Mouse (Mus musculus) spleen, adult 12 weeks (tissue): ENCODE data around the gene Slc47a2.

ENCODE experiments used
- DNase-seq: peaks from one replicate; pipeline ENCODE4 v3.0.0; 2022; ENCODE audit warnings: low spot score

Gene Slc47a2

GRCm38 (mm10) chr11:61342505-61343420 lies at the start of gene Slc47a2:
Slc47a2 (minus strand) TSS chr11:61342860.
- no peak for DNase-seq

DNA sequence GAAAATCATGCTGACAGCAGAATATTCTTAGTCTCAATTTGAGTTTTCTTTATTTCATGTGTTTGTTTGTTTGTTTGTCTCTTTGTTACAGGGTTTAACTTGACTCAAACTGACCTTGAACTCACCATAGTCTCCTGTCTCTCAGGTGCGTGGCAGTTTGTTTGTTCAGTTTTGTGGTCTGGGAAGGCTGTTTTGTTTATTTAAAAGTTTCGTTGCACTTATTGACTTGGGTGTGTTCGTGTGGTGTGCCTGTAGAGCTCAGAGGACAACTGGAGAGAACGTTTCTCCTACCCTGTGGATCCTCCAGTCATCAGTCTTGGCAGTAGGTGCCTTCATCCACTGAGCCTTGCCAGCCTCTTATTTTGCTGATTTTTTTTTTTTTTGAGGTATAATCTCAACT lies 46.3 kb upstream of the Slc47a2 start:
- no peak for DNase-seq

GRCm38 (mm10) chr11:61388012-61388411 lies 45.4 kb upstream of the Slc47a2 start:
- DNase-seq, result no peak

DNA sequence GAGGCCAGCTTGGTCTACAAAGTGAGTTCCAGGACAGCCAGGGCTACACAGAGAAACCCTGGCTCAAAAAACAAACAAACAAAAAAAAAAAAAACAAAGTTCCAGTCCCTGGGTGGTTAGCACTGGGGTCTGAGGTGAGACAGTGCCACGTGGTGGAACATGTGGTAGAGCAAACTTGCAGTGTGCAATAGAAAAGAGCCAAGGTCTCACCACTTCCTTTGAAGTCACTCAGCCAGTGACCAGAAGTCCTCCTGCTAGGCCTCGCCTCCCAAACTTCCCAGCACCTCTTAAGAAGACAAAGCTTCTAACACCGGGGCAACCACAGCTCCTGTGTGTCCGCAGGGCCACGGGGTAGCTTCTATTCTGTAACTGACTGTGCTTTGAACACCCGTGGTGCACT lies 44.6 kb upstream of the Slc47a2 start:
- no peak for DNase-seq

GRCm38 (mm10) chr11:61385725-61386124 lies 43.1 kb upstream of the Slc47a2 start:
- no peak for DNase-seq

GRCm38 (mm10) chr11:61381272-61381671 lies 38.6 kb upstream of the Slc47a2 start:
- no peak for DNase-seq

DNA sequence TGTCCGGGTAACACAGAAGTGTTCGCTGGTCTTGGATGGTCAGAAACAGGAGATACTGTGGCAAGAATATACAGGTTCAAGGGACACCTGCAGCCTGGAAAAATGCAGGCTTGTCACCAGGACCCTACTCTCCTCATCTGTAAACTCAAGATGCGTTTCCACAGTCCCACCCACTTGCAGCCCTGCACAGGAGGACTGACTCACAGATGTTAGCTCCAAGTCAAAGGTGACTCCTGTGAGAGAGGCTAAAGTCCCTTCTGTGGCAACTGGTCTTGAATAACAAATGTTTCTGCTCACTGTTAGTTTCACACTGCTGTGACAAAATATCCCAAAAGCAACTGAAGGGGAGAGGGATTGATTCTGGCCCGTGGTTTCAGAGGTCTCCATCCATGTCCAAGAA lies 36.0 kb upstream of the Slc47a2 start:
- no peak for DNase-seq

DNA sequence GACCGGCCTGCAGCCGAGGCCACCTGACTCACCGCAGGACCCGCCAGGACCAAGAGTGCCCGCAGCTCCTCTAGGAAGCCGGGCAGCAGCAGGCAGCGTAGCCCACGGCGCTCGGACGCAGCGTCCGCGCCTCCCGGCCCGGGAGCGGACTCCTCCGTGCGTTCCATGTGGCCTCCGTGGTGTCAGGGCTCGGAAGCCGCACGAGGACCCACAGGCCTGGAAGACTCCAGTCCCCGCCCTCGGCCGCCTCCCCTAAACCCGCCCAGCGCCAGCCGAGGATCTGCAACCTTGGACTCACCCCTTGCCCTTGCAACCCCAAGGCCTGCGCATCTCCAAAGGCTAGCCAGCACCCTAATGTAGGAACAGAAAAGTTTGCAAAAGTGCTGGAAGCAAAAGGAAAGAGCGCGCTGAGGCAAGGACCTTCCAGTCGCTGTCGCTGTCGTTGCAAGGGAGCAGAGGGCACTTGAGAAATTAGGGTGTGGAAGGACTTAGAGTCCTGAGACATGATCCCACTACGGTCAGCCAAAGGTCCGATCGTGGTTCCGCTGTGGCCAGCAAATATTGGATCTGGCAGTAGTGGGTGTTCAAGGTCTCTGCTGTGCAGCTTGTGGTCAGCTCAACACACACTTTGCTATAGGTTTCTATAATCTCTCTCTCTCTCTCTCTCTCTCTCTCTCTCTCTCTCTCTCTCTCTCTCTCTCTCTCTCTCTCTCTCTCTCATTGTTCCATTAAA lies 35.4 kb upstream of the Slc47a2 start, which contains the start of gene Slc47a1:
Gene Slc47a1 (minus strand): TSS at position 465 of the 733 bp plus-strand sequence.
- DNase-seq, result no peak

DNA sequence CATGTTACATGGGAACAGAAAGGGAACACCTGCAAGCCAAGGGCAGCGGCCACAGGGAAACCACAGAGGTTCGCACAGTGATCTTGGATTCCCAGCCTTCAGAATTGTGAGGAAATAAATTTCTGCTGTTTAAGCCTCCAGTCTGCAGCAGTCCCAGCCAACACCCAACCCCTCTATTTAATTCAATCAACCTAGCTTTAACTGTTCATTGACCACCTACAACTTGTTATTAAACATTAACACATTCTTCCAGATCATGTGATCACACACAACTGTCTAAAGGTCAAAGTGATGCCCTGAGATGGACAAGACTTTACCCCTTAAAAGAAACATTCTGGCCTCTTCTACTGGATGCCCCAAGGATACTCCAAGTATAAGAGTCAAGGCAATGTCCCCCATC lies 26.0 kb upstream of the Slc47a2 start:
- DNase-seq, result no peak

DNA sequence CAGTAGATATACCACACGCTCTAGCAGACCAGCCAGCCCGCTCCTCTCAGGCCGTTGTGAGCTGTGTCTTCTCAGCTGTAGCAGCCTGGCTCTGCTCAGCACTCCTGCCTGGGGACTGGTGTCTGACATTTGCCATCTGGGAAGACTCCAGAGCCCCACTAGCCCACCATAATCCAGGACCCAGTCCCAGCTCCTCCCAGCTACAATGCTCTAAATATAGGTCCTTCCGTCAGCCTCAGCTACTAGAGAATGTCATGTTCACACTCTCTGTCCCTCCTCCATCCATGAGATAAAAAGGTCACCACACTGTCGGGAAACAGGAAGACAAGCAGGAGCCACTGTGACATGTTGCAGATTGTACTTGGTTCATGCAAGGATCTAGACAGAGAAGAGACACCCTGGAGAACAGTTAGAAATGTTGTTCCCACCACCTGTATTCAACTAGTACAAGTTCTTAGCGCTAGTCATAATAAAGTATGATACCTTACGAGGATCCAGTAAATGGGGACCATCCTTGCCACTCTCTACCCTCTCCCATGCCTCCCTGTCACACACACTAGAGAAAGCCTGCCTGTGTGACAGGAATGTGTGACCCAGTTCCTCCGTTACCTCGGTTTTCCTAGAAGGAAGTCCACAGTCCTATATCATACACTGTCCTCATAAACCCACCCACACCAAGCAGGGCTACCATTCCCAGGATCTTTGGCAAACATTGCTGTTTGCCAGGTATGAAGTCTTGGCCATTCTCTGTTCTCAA lies 24.0 kb upstream of the Slc47a2 start:
- no peak for DNase-seq

- DNase-seq, result no peak
Observed at GRCm38 (mm10) chr11:61365938-61366337, 23.3 kb upstream of the Slc47a2 start.

DNA sequence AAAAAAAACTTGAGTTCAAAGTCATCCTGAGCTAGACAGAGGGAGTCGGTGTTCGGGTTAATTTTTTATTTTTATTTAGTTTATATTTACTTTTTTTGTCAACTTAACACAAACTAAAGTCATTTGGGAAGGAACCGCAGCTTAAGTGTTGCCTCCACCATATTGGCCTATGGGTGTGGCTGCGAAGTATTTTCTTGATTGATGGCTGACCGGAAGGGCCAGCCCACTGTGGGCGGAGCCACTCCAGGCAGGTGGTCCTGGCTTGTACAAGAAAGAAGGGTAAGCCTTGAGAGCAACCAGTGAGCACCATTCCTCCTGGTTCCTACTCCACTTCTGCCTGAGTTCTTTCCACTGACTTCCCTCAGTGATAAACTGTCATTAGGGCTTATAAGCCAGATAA lies 21.4 kb upstream of the Slc47a2 start:
- no peak for DNase-seq

DNA sequence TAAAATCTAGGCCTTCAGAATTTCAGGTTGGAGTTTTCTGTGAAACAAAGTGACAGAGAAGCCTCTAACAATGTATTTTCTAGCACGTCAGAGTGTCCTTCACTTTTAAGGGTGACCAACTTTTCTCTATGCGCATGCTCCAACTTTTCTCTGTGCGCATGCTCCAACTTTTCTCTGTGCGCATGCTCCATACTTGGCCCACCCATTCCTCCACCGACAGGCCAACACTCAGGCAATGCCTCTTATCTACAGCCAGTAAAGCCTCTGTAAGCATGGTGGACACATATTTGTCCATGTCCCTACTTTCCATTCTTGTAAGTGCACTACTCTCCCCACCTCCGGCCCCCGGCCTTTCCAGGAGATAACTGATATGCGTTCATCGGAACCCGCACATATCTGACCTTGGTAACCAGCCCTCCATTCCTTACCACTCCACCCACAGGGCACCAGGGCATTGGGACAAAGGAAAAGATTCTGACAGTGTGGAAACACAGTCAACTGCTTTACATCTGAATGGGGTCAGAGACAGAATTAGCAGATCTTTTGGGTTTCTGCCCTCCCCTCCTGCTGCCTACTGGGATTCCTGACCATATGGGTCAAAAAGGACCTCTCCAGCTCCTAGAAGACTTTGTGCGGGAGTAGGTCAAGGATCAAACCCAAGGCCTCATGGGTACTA lies 19.0 kb upstream of the Slc47a2 start:
- no peak for DNase-seq

GRCm38 (mm10) chr11:61356600-61356999 lies 13.9 kb upstream of the Slc47a2 start:
- DNase-seq, result no peak

DNA sequence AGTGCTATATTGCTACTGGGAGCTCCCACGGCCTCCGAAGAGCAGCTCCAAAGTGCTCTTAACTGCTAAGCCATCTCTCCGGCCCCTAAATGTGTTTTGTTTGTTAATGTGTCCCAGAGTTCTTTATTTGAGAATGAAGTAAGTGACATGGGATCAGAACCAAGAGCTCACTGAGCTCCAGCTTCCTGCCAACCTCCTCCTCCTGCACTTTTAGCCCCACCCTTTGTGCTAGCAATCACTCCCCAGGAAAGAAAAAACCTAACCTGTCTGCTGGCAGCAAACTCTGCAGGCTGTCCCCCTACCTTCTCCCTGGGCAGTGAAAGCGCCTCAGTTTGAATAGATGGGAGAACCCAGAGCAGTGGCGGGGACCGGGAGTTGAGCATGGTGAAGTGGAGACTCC lies 13.5 kb upstream of the Slc47a2 start:
- DNase-seq, result no peak

GRCm38 (mm10) chr11:61355351-61355750 lies 12.7 kb upstream of the Slc47a2 start:
- no peak for DNase-seq

DNA sequence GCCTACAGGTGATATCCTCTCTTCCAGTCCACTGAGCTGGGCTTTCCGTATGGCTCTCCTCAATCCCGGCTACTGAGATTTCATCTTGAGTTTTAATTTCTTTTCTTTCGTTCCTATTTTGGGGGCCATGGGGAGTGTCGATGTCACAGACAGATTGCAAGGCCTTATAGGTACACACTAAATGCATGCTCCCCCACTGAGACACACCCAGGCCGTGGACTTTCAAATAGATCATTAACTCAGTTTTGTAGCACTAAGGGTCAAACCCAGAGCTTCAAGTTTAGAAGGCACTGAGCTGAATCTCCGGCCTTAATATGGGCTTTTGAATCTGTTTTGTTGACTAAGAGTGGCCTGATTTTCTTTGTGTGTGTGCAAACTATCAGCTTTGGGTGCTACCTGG lies 11.7 kb upstream of the Slc47a2 start:
- no peak for DNase-seq

- no peak for DNase-seq
Observed at GRCm38 (mm10) chr11:61353038-61353437, 10.4 kb upstream of the Slc47a2 start.

DNA sequence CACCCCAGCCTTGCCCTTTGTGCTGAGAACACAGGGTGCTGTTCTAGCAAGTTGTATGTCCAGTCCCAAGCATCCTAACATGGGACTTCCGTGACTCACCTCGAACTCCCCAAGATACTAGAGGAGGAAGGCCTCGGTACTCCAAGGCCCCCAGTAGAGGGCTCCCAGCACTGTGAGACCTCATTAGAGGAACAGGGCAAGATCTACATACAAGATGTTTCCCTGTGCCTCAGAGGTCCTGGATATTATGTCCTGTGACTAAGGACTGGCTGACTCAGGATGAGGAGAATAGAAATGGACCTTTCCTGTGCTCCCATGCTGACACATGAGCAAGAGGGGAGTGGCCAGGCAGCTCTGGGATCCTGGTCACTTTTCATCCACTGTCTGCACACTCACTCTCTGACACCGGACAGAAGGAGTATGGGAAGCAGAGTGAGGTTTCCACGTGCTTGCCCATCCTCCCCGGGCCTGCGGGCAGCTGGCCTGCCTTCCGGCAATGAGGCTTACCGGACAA lies 9.5 kb upstream of the Slc47a2 start:
- DNase-seq, result no peak

- DNase-seq, result peak; percentile 32
Observed at GRCm38 (mm10) chr11:61349337-61349736, 6.7 kb upstream of the Slc47a2 start.

GRCm38 (mm10) chr11:61346133-61346532 lies 3.5 kb upstream of the Slc47a2 start:
- no peak for DNase-seq

GRCm38 (mm10) chr11:61341971-61342370 lies 689 bp downstream of the Slc47a2 start:
- no peak for DNase-seq
